Mouse (Mus musculus) heart, postnatal 10 days (tissue): ENCODE results near the gene Adgra3. TPM values are rescaled to one million over a fixed set of nuclear protein-coding genes. Genes with fewer than 3 reads are reported as not detected.

Experiments
- DNase-seq, 2 experiments: peaks; one replicate each; pipeline ENCODE4 v3.0.0; 2021
- intact Hi-C: fragments of 180-260 bp; cut with DNase I; formaldehyde crosslinking; loops from one replicate; pipeline ENCODE4 v1.15.1; 2025
- total RNA-seq, 2 experiments: library from RNA; stranded (reverse); gene quantifications; 2 replicates each; pipeline ENCODE4 v1.2.3; 2021

Gene Adgra3
- total RNA-seq, 2 experiments from 2014 or later, result 29.4 to 39.1 TPM

- no peak for DNase-seq
- intact Hi-C loops, result no loop called here
Observed at GRCm38 (mm10) chr5:49988015-49988798, 70.6 kb downstream of the Adgra3 start.

DNA sequence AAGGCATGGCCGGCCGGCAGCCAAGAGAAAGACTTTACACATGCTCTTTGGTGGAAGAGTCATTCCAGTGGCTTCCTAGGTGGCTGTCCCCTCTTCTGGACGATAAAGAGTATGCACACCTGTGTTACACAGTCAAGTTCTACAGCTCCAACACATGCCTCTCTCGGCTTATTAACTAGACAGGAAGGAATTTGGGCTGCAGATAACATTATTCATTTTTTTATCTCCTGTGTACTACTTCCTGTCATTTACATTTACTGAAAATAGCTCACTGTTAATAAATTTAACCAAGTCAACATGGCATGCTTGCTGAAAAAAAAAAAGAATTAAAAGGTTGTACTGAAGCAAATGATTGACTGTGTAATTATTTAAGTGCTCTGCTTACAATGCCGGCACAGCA, 78.1 kb downstream of the Adgra3 start:
- no peak for DNase-seq
- intact Hi-C loops, result loop anchor here (5.0 kb wide), 1 partner anchor 77 kb away; the partner anchor contains the start of gene Adgra3

DNA sequence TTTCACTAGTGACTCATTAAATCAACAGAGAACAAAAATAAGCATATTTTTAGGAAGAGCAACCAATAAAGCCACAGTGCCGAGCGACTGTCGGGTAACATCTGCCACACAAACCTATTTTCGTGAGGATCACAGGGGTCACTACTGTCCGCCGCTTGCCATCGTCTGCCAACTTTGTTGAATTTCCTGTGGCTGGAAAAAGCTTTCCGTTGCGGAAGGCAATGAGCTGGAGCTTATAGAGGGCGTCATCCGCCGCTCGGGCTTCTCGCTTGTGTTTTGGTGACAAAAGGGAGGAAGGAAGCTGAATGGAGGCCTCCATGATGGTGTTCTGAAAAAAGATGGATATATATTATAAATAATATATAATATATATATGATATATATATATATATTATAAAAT, 79.6 kb downstream of the Adgra3 start:
- intact Hi-C loops, result loop anchor here (10.0 kb wide), 1 partner anchor 496 kb away; no protein-coding TSS in a partner anchor
- DNase-seq, result no peak

- peak; percentile 73 to 82 for DNase-seq
- intact Hi-C loops, result loop anchor here (1.0 to 10.0 kb wide), 4 partner anchors 25 to 499 kb away; no protein-coding TSS in a partner anchor
Observed at GRCm38 (mm10) chr5:49975971-49976370, 82.8 kb downstream of the Adgra3 start.

DNA sequence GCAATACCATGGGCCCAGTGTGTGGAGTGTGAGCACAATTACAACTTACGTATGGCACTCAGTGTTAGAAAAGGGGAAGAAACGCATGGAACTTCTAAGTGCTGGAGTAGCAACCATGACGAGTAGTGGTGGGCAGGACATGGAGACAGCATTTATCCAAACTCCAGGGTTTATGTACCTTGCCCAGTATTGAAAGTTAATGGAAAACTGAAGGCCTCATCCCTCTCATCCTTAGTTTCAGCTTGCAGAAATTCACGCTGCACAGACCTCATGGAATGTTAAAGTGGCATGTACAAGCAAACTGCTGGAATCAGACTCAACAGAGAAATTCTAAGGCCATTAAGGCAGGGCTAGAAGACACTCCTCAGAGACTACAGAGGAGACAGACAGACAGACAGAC, 84.6 kb downstream of the Adgra3 start:
- DNase-seq, result no peak
- intact Hi-C loops, result loop anchor here (2.0 to 10.0 kb wide), 2 partner anchors 59 to 501 kb away; no protein-coding TSS in a partner anchor

DNA sequence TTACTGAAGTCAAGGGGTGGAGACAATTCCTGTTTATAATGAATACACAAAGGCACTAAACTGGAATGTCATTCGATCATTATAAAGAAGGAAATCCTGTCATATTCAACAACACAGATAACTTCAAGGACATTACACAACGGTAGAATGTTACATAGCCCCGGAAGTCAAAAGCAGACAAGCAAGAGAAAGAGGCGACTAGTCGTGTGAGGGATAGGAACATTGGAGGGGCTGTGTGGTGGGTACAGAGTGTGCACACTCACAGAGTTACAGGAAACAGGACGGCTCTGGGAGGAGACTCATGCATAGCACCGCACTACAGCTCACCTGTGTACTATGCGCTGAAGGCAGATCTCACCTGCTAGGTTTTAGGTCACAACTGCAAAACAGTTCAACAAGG, 89.1 kb downstream of the Adgra3 start:
- no peak for DNase-seq
- intact Hi-C loops, result loop anchor here (10.0 kb wide), 1 partner anchor 505 kb away; no protein-coding TSS in a partner anchor

DNA sequence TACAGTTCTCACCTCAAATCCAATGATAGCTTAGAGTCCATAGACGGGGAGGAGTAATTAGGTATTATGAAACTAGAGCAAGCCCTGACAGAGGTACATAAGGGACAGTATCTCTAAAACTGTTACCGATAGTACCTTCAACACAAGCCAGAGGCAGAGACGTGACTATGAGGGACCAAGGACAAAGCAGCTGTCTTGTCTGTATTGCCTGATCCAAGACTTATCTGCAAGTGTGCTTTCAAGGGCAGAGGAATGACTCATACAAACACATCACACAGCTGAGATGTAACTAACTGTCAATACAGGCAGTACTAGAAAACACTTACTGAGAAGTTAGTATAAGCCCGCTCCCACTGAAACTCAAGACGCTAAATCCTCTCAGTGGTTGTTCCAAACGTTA, 91.1 kb downstream of the Adgra3 start:
- DNase-seq, result no peak
- intact Hi-C loops, result no loop called here

GRCm38 (mm10) chr5:49965810-49966209, 93.0 kb downstream of the Adgra3 start:
- intact Hi-C loops, result no loop called here
- no peak for DNase-seq

DNA sequence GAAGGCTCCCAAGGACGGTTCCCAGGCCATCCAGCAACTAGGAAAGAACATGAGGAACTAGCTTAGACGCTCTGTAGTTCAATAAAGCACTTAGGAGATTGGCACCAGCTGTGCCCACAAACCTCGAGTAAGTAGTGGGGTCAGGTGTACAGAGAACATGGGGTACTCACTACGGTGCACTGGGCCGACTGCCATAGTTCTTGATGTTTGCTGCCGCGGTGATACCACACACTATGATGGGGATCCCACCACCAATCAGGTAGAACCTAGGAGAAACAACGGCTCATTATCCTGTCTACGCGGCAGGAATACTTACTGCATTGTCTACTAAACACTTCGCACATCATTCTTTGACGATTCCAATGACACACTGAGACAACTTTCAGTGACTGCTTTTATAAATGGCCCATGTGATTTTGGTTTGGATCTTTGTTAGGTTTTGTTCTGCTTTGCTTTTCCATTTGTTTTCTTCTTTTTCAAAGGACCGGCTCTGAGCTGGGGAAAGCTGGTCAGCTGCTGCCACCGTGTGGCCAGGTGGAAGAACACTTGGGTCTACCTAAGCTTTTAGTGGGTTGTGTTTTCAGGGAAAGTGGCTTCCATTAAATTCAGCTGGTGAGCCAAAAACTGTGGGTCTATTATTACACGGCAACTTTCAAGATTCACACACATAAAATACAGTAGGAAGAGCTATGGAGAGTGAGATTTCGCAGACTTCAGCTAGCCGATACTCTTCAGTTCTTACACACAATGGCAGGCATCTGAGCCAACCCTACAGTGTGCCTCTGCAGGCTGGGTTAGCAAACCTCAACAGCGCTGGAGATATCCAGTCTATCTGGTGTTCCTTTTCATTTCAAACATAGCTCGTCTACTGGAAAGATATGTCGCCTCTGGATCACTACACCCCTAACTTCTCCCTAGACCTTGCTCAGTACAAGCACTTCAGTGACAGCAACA, 97.1 kb downstream of the Adgra3 start:
- peak; percentile 20 to 61 for DNase-seq
- intact Hi-C loops, result loop anchor here (1.0 kb wide), 1 partner anchor 591 kb away; no protein-coding TSS in a partner anchor

- intact Hi-C loops, result no loop called here
- DNase-seq, result no peak
Observed at GRCm38 (mm10) chr5:49936354-49936753, 122.5 kb downstream of the Adgra3 start.

GRCm38 (mm10) chr5:49924712-49925111, 134.1 kb downstream of the Adgra3 start:
- DNase-seq, result no peak
- intact Hi-C loops, result no loop called here

- intact Hi-C loops, result no loop called here
- DNase-seq, result peak in 1 of 2 experiments; percentile 1
Observed at GRCm38 (mm10) chr5:49915695-49916106, 143.1 kb downstream of the Adgra3 start.
